Mouse (Mus musculus): ENCODE results near the gene Syt5. TPM values are rescaled to one million over a fixed set of nuclear protein-coding genes. Genes with fewer than 3 reads are reported as not detected.

Gene Syt5
- polyA plus RNA-seq, 1 experiment from 2014 or later, result 6.7 TPM

DNA sequence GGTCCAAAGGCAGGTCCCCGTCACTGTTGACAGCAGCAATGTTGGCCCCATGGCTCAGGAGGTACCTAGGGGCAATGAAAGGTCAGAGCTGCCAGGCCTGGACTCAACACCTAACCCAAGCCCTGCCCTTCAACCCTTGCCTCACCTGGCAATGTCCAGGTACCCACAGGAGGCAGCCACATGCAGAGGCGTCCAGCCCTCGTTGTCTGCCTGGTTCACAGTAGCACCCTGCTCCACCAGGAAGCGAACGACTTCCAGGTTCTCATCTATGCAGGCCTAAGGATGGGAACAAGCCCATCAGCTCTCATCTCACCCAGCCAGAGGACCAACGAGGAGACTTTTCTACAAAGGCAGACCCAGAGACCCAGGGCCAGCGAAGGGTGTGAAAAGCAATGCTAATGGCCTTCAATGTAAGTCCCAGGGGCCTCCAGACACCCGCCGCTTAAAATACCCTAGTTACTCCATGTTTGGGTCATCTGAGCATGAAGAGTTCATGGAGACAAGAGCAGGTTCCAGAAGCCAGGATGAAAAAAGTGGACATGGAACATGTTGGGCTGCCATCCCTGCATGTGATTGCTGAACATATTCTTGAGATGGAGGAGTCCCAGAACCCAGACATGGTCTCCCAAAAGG is 50.0 kb downstream of the Syt5 start:
- ATAC-seq (replicated peaks; ENCODE audit: low FRiP score, low TSS enrichment, low read depth), result no peak
- no peak overlapping the region for H3K4me3 ChIP-seq (ENCODE audit: low read depth, low read length)
- DNase-seq (ENCODE audit: low spot score), result no peak
- H3K4me1 ChIP-seq (replicated peaks; ENCODE audit: control insufficient read depth, insufficient read depth, low read length), result peaks cover 39% of the 10 kb centered on the region
- no peak overlapping the region for H3K9ac ChIP-seq (ENCODE audit: low read length)
- peaks cover 46% of the 10 kb centered on the region for H3K36me3 ChIP-seq (ENCODE audit: control insufficient read depth, insufficient read depth, low read length)
- H3K4me2 ChIP-seq (ENCODE audit: low read length), result peak overlapping the region; percentile 75
- WGBS, result 91% methylated on average over 9 of the region's 9 CpGs
- H3K27me3 ChIP-seq (replicated peaks; ENCODE audit: control insufficient read depth, insufficient read depth, low read length), result no peaks in the 10 kb centered on the region
- H3K9me3 ChIP-seq (ENCODE audit: control insufficient read depth, low read length), result no peaks in the 10 kb centered on the region
- H3K27ac ChIP-seq (ENCODE audit: low read depth), result peak overlapping the region; percentile 69

DNA sequence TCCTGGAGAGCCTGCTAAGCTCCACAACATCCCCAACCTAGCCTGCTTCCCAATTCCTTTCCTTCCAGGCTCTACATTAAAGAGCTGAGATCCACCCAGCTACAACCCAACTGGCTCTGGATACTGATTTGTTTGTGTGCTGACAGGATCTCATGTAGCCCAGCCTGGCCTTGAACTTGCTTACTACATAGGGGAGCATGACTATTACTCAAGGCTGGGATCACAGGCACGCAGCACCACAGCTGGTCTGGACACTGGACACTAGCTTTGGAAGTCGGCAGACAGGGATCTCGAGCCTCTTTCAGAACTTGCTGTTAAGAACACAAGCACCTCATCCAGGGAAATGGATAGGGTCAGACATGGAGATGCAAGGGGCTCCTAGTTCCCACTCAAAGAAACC is 50.9 kb downstream of the Syt5 start:
- Histone ChIP-seq H3K27ac (ENCODE audit: low read depth) (no peak overlapping the region), H3K4me3 (ENCODE audit: low read depth, low read length) (no peak overlapping the region), H3K9ac (ENCODE audit: low read length) (no peak overlapping the region), H3K27me3 (replicated peaks; ENCODE audit: control insufficient read depth, insufficient read depth, low read length) (no peaks in the 10 kb centered on the region), H3K4me1 (replicated peaks; ENCODE audit: control insufficient read depth, insufficient read depth, low read length) (peaks cover 41% of the 10 kb centered on the region), H3K36me3 (ENCODE audit: control insufficient read depth, insufficient read depth, low read length) (peaks cover 46% of the 10 kb centered on the region), H3K9me3 (ENCODE audit: control insufficient read depth, low read length) (no peaks in the 10 kb centered on the region), H3K4me2 (ENCODE audit: low read length) (no peak overlapping the region)
- ATAC-seq (replicated peaks; ENCODE audit: low FRiP score, low TSS enrichment, low read depth) (no peak), DNase-seq (ENCODE audit: low spot score) (no peak)
- 92% methylated on average over 3 of the region's 3 CpGs for WGBS

DNA sequence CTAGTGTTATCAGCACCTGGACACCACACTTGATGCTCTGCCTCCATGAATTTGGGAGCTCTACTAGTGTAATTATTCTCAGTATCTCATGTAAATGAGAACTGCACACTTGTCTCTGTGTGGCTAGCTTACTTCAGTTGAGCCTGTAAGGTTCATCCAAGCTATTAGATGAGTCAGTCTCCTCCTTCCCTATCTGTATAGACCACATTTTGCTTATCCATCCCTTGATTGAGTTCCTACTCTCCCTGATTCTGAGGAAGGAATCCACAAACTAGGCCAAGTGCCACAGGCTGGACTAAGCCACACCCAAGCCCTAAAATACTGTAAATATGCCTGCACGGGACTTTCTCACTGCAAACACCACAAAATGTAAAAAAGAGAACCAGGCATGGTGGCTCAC is 53.4 kb downstream of the Syt5 start:
- no peaks in the 10 kb centered on the region for H3K9me3 ChIP-seq (ENCODE audit: control insufficient read depth, low read length)
- WGBS, result 61% methylated on average over 1 of the region's 1 CpGs
- H3K36me3 ChIP-seq (ENCODE audit: control insufficient read depth, insufficient read depth, low read length), result peaks cover 59% of the 10 kb centered on the region
- H3K4me3 ChIP-seq (ENCODE audit: low read depth, low read length), result no peak overlapping the region
- ATAC-seq (replicated peaks; ENCODE audit: low FRiP score, low TSS enrichment, low read depth) (no peak), DNase-seq (ENCODE audit: low spot score) (no peak)
- no peaks in the 10 kb centered on the region for H3K27me3 ChIP-seq (replicated peaks; ENCODE audit: control insufficient read depth, insufficient read depth, low read length)
- peaks cover 25% of the 10 kb centered on the region for H3K4me1 ChIP-seq (replicated peaks; ENCODE audit: control insufficient read depth, insufficient read depth, low read length)
- H3K9ac ChIP-seq (ENCODE audit: low read length), result no peak overlapping the region
- no peak overlapping the region for H3K27ac ChIP-seq (ENCODE audit: low read depth)
- H3K4me2 ChIP-seq (ENCODE audit: low read length), result no peak overlapping the region

DNA sequence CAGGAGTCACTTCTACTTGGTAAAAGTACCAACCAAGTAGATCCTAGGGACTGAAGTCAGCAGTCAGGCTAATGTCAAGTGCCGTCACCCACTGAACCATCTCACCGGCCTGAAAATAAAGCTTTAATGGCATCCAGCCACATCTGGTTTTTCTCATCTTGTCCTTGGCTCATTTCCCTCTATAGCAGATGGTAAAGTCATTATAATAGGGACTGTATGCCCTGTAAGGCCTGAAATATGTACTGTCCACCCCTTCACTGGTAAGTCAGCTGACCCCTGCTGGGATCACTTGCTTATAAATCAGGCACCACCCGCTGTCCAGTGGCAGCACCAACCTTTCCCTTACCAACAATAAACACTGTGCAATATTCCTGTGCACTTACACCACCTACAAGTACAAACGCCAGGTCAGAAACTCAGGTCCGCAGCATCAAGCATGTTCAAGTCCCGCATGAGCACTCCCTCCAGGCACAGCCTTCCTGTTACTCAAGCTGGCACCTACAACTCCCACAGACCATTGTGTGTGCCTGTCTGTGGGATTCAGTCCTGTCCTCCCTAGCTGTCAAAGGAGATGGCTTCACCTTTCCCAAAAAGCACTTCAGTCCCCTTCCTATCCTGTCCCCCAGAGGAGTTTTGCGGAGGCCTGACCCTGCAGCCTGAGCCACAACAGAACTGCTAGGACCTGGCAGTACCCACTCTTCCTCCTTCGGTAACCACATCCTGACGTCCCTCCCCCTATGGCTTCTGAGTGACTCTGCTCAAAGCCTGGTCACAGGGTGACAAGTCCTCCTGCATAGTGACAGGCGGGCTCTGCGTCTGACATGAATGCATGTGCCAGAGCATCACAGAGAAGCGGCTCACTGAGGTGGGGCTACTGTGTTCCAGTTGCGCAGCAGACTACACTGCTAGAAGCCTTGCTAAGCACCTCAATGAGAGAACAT is 54.8 kb downstream of the Syt5 start:
- no peaks in the 10 kb centered on the region for H3K27me3 ChIP-seq (replicated peaks; ENCODE audit: control insufficient read depth, insufficient read depth, low read length)
- H3K4me2 ChIP-seq (ENCODE audit: low read length), result no peak overlapping the region
- 75% methylated on average over 13 of the region's 13 CpGs for WGBS
- no peak overlapping the region for H3K9ac ChIP-seq (ENCODE audit: low read length)
- DNase-seq (ENCODE audit: low spot score) (no peak), ATAC-seq (replicated peaks; ENCODE audit: low FRiP score, low TSS enrichment, low read depth) (peak; percentile 56; the same call in 1 of the 2 replicates)
- no peaks in the 10 kb centered on the region for H3K9me3 ChIP-seq (ENCODE audit: control insufficient read depth, low read length)
- H3K4me3 ChIP-seq (ENCODE audit: low read depth, low read length), result no peak overlapping the region
- peaks cover 68% of the 10 kb centered on the region for H3K36me3 ChIP-seq (ENCODE audit: control insufficient read depth, insufficient read depth, low read length)
- peak overlapping the region; percentile 13; the same call in 1 of the 2 replicates for H3K27ac ChIP-seq (ENCODE audit: low read depth)
- H3K4me1 ChIP-seq (replicated peaks; ENCODE audit: control insufficient read depth, insufficient read depth, low read length), result peaks cover 11% of the 10 kb centered on the region

DNA sequence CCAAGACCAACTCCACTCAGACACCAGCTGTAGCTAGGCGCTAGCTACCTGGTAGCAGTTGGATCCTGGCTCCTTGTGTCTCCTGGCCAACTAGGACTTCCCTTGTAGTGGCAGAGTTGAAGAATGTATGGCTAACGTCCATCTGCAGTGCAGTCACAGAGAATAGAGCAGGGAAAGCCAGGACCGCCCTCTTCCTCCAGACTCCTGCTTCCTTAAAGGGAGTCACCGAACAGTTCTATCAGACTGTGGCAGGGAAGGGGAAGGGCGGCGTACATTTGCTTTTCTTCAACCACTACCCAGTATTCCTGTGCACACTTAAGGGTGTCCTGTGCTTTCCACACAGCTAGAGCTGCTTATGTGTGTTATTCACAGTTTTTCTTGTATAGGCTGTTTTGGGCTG is 56.0 kb downstream of the Syt5 start:
- Histone ChIP-seq H3K4me1 (replicated peaks; ENCODE audit: control insufficient read depth, insufficient read depth, low read length) (peaks cover 7% of the 10 kb centered on the region), H3K36me3 (ENCODE audit: control insufficient read depth, insufficient read depth, low read length) (peaks cover 67% of the 10 kb centered on the region), H3K9ac (ENCODE audit: low read length) (no peak overlapping the region), H3K27ac (ENCODE audit: low read depth) (no peak overlapping the region), H3K4me3 (ENCODE audit: low read depth, low read length) (no peak overlapping the region), H3K4me2 (ENCODE audit: low read length) (no peak overlapping the region), H3K27me3 (replicated peaks; ENCODE audit: control insufficient read depth, insufficient read depth, low read length) (no peaks in the 10 kb centered on the region), H3K9me3 (ENCODE audit: control insufficient read depth, low read length) (no peaks in the 10 kb centered on the region)
- WGBS, result 72% methylated on average over 6 of the region's 6 CpGs
- DNase-seq (ENCODE audit: low spot score) (no peak), ATAC-seq (replicated peaks; ENCODE audit: low FRiP score, low TSS enrichment, low read depth) (no peak)

Small RNAs within 50 kb of the gene (microRNA-seq; reads per million reads assigned to microRNA genes)
- not detected for gene Gm23577

Other genes with a start within 250 kb of the Syt5 start
- not detected in 2 replicates for gene Ncr1, start 209.8 kb downstream of the Syt5 start, polyA plus RNA-seq (2014; fragmentation: Nextera tagmentation; extraction: Ambion mirVana)
- gene Gp6, start 149.8 kb downstream of the Syt5 start, polyA plus RNA-seq (2014; fragmentation: Nextera tagmentation; extraction: Ambion mirVana), result 0.30 and 0.31 TPM in 2 replicates
- gene Rdh13, start 101.9 kb downstream of the Syt5 start, polyA plus RNA-seq (2014; fragmentation: Nextera tagmentation; extraction: Ambion mirVana), result 34.5 and 38.3 TPM in 2 replicates
- gene Eps8l1, start 86.9 kb downstream of the Syt5 start, polyA plus RNA-seq (2014; fragmentation: Nextera tagmentation; extraction: Ambion mirVana), result 1.7 and 5.2 TPM in 2 replicates
- gene Ppp1r12c, start 45.9 kb downstream of the Syt5 start, polyA plus RNA-seq (2014; fragmentation: Nextera tagmentation; extraction: Ambion mirVana), result 53.4 and 58.7 TPM in 2 replicates
- gene Tnnt1, start 31.2 kb downstream of the Syt5 start, polyA plus RNA-seq (2014; fragmentation: Nextera tagmentation; extraction: Ambion mirVana), result 18.6 and 21.1 TPM in 2 replicates
- gene Tnni3, start 23.3 kb downstream of the Syt5 start, polyA plus RNA-seq (2014; fragmentation: Nextera tagmentation; extraction: Ambion mirVana), result 1.5 and 1.7 TPM in 2 replicates
- 0.57 and 0.77 TPM in 2 replicates for gene Dnaaf3, start 15.1 kb downstream of the Syt5 start, polyA plus RNA-seq (2014; fragmentation: Nextera tagmentation; extraction: Ambion mirVana)
- not detected in 2 replicates for gene Ptprh, start 56.5 kb upstream of the Syt5 start, polyA plus RNA-seq (2014; fragmentation: Nextera tagmentation; extraction: Ambion mirVana)
- gene Tmem86b, start 83.9 kb upstream of the Syt5 start, polyA plus RNA-seq (2014; fragmentation: Nextera tagmentation; extraction: Ambion mirVana), result 2.5 and 3.8 TPM in 2 replicates
- 7.3 and 8.5 TPM in 2 replicates for gene Ppp6r1, start 111.5 kb upstream of the Syt5 start, polyA plus RNA-seq (2014; fragmentation: Nextera tagmentation; extraction: Ambion mirVana)
- gene Hspbp1, start 137.5 kb upstream of the Syt5 start, polyA plus RNA-seq (2014; fragmentation: Nextera tagmentation; extraction: Ambion mirVana), result 102 and 105 TPM in 2 replicates
- 1.7 and 1.9 TPM in 2 replicates for gene Brsk1, start 143.1 kb upstream of the Syt5 start, polyA plus RNA-seq (2014; fragmentation: Nextera tagmentation; extraction: Ambion mirVana)
- 0.66 and 0.85 TPM in 2 replicates for gene Tmem150b, start 177.7 kb upstream of the Syt5 start, polyA plus RNA-seq (2014; fragmentation: Nextera tagmentation; extraction: Ambion mirVana)
- gene Kmt5c, start 192.6 kb upstream of the Syt5 start, polyA plus RNA-seq (2014; fragmentation: Nextera tagmentation; extraction: Ambion mirVana), result 63.6 and 66.9 TPM in 2 replicates
- 54.1 and 61.8 TPM in 2 replicates for gene Cox6b2, start 205.6 kb upstream of the Syt5 start, polyA plus RNA-seq (2014; fragmentation: Nextera tagmentation; extraction: Ambion mirVana)
- gene Fam71e2, start 223.8 kb upstream of the Syt5 start, polyA plus RNA-seq (2014; fragmentation: Nextera tagmentation; extraction: Ambion mirVana), result not detected in 2 replicates
- gene Il11, start 235.3 kb upstream of the Syt5 start, polyA plus RNA-seq (2014; fragmentation: Nextera tagmentation; extraction: Ambion mirVana), result 0.28 TPM in 1 of 2 replicates, not detected in the other
- gene Tmem190, start 235.4 kb upstream of the Syt5 start, polyA plus RNA-seq (2014; fragmentation: Nextera tagmentation; extraction: Ambion mirVana), result 0.52 TPM in 1 of 2 replicates, not detected in the other
- 14.5 and 24.3 TPM in 2 replicates for gene Tmem238, start 242.1 kb upstream of the Syt5 start, polyA plus RNA-seq (2014; fragmentation: Nextera tagmentation; extraction: Ambion mirVana)
- 293 and 321 TPM in 2 replicates for gene Rpl28, start 245.3 kb upstream of the Syt5 start, polyA plus RNA-seq (2014; fragmentation: Nextera tagmentation; extraction: Ambion mirVana)